ENCODE assay signal across 21 mouse cellular contexts in the genomic region with DNA sequence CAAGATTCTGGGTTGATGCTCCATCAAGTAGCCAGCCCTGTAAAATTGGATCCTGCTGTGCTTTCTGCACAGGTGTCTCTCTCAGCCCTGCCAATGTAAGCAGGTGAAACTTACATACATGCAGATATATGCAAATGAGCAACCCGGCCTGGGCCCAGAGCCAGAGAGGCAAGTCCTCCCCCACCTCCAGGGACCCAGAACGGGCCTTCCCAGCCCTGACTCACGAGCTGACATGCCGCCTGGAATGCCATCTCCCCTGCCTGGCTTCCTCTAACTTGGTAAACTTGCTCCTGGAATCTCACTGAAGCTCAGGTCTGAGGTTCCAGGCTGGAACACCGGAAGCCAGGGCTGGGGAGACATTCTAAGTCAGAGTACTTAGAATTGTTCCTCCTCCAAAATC. TPM values are rescaled to one million over a fixed set of nuclear protein-coding genes. Genes with fewer than 3 reads are reported as not detected.
DNase-seq lines count a peak whose midpoint lies in the region; ATAC-seq and TF ChIP-seq lines count a peak whose summit lies in the region.
"Had no signal": no experiment of that assay in that cellular context is flagged by ENCODE, and none has a peak within 500 bp of the region (broad histone marks: within the 10 kb centered on the region; RNA-seq: fewer than 3 reads in every experiment).

No protein-coding gene starts in this region.

- DNase-seq in kidney, postnatal 10 days, result peak; percentile 30
- no peak for DNase-seq in kidney, adult 18-20 months
- DNase-seq in 3T3-L1 (ENCODE audit: low read depth, low spot score) (peak; percentile 59), NIH3T3 (ENCODE audit: low read depth) (peak; percentile 58)
- no peak for DNase-seq in cerebellum, adult 11-12 months
- DNase-seq: adrenal gland, postnatal 14 days; cerebellum, adult 2 months; forebrain, postnatal 0 days; gastrocnemius, postnatal 14 days; heart, adult 2 months; heart, postnatal 14 days had no signal

- H3K79me2 ChIP-seq in myocyte (ENCODE audit: control insufficient read depth, insufficient read depth), result no peaks in the 10 kb centered on the region

- no peaks in the 10 kb centered on the region for H3K9me3 ChIP-seq in liver, embryonic 12.5 days (replicated peaks)
- H3K9me3 ChIP-seq: embryonic facial prominence, embryonic 15.5 days; forebrain, embryonic 12.5 days; heart, embryonic 15.5 days; hindbrain, embryonic 10.5 days; intestine, embryonic 15.5 days had no signal

- H3K4me2 ChIP-seq in myocyte (ENCODE audit: low read depth), result peak overlapping the region; percentile 38
- H3K4me2 ChIP-seq in liver, embryonic 12.5 days, result no peak overlapping the region
- H3K4me2 ChIP-seq: embryonic facial prominence, embryonic 15.5 days; forebrain, embryonic 12.5 days; heart, embryonic 11.5 days; heart, embryonic 15.5 days; hindbrain, embryonic 14.5 days; intestine, embryonic 15.5 days had no signal

- no peak overlapping the region for H3K27ac ChIP-seq in liver, embryonic 12.5 days
- H3K27ac ChIP-seq: embryonic facial prominence, embryonic 15.5 days; forebrain, embryonic 12.5 days; heart, adult 2 months; heart, embryonic 15.5 days; hindbrain, embryonic 10.5 days; hindbrain, embryonic 14.5 days; intestine, embryonic 15.5 days had no signal

- H3K27me3 ChIP-seq in myocyte (ENCODE audit: control insufficient read depth, insufficient read depth, insufficient read length), result no peaks in the 10 kb centered on the region
- peaks cover 93% of the 10 kb centered on the region for H3K27me3 ChIP-seq in liver, embryonic 12.5 days (replicated peaks)

- no peak overlapping the region for H3K4me3 ChIP-seq in myocyte
- no peak overlapping the region for H3K4me3 ChIP-seq in liver, embryonic 12.5 days
- H3K4me3 ChIP-seq: embryonic facial prominence, embryonic 15.5 days; forebrain, embryonic 12.5 days; heart, adult 2 months; heart, embryonic 15.5 days; hindbrain, embryonic 10.5 days; intestine, embryonic 15.5 days had no signal

- no peak overlapping the region for H3K9ac ChIP-seq in liver, embryonic 12.5 days
- H3K9ac ChIP-seq: embryonic facial prominence, embryonic 15.5 days; forebrain, embryonic 12.5 days; forebrain, postnatal 0 days; heart, embryonic 15.5 days; hindbrain, embryonic 14.5 days; intestine, embryonic 15.5 days had no signal

- 42% methylated on average over 5 of the region's 5 CpGs for WGBS in liver, embryonic 12.5 days (ENCODE audit: insufficient replicate concordance)

- no peak overlapping the region for H3ac ChIP-seq in myocyte (ENCODE audit: control insufficient read depth, insufficient read length)

- H3K4me1 ChIP-seq in liver, embryonic 12.5 days, result no peaks in the 10 kb centered on the region
- H3K4me1 ChIP-seq: forebrain, embryonic 12.5 days had no signal

- ATAC-seq in liver, embryonic 12.5 days, result no peak
- ATAC-seq: CD4-positive, CD25-positive, alpha-beta regulatory T cell, adult 4 months; forebrain, postnatal 0 days; intestine, embryonic 15.5 days had no signal

- TF ChIP-seq POLR2A in myocyte (IDR thresholded peaks at IDR 0.05; ENCODE audit: insufficient read length, low read depth), result no peak

- no peaks in the 10 kb centered on the region for H3K36me3 ChIP-seq in myocyte (ENCODE audit: control insufficient read depth, insufficient read depth)
- H3K36me3 ChIP-seq in liver, embryonic 12.5 days, result no peaks in the 10 kb centered on the region
- H3K36me3 ChIP-seq: embryonic facial prominence, embryonic 15.5 days; forebrain, embryonic 12.5 days; heart, embryonic 15.5 days; hindbrain, embryonic 10.5 days; intestine, embryonic 15.5 days had no signal

TF ChIP-seq in myocyte, 11 proteins besides CTCF, POLR2A, EP300 and RAD21:
- TF ChIP-seq MYOD1 (IDR thresholded peaks at IDR 0.05; ENCODE audit: control insufficient read depth in 1 of 3, insufficient read length in 2 of 3, low read depth in 2 of 3) (no peak), USF1 (IDR thresholded peaks at IDR 0.05; ENCODE audit: low read depth) (no peak), E2F4 (IDR thresholded peaks at IDR 0.05; ENCODE audit: insufficient read depth) (no peak), MYOG (IDR thresholded peaks at IDR 0.05; ENCODE audit: control insufficient read depth in 1 of 3, insufficient read depth in 1 of 3, insufficient read length in 2 of 3, low read depth in 2 of 3) (no peak), SRF (IDR thresholded peaks at IDR 0.05; ENCODE audit: control insufficient read depth, insufficient read length, low read depth) (no peak), POLR2AphosphoS2 (IDR thresholded peaks at IDR 0.05; ENCODE audit: insufficient read length, low read depth) (no peak), TCF12 (IDR thresholded peaks at IDR 0.05; ENCODE audit: insufficient read depth, poor library complexity, severe bottlenecking) (no peak), MAX (IDR thresholded peaks at IDR 0.05; ENCODE audit: low read depth) (no peak), REST (IDR thresholded peaks at IDR 0.05; ENCODE audit: insufficient read depth, insufficient read length) (no peak), CEBPB (IDR thresholded peaks at IDR 0.05; ENCODE audit: insufficient read depth, poor library complexity, severe bottlenecking) (no peak), TCF3 (IDR thresholded peaks at IDR 0.05; ENCODE audit: insufficient read length, low read depth) (no peak)
TF ChIP-seq in myocyte: peak in this region for 0.

RNA-seq across cellular contexts. Expression of a gene that starts 7.1 kb away (rescaled TPM):
- polyA plus RNA-seq in myocyte (2012; fragmentation: generic; extraction: Trizol), result 0.49 TPM
- 0.06 TPM in 1 of 2 replicates, not detected in the other for polyA plus RNA-seq in liver, embryonic 12.5 days (2016; fragmentation: Nextera tagmentation; extraction: Ambion mirVana)
- polyA plus RNA-seq: CD4-positive, CD25-positive, alpha-beta regulatory T cell, adult 4 months; heart, embryonic 11.5 days; hindbrain, embryonic 14.5 days had no signal

RNA-seq across cellular contexts. Expression of a gene that starts 33.2 kb away (rescaled TPM):
- polyA plus RNA-seq in myocyte (2012; fragmentation: generic; extraction: Trizol), result 6.3 TPM
- 0.05 and 0.08 TPM in 2 replicates for polyA plus RNA-seq in liver, embryonic 12.5 days (2016; fragmentation: Nextera tagmentation; extraction: Ambion mirVana)
- polyA plus RNA-seq: forebrain, postnatal 0 days; heart, adult 2 months had no signal

Comparison
In these comparisons a context has a peak if more than half of its experiments do, and no peak if none do; other contexts are left out.
1. DNase-seq: peak in kidney, postnatal 10 days (single experiment), 3T3-L1 (single experiment) and NIH3T3 (single experiment); none in kidney, adult 18-20 months (single experiment) and cerebellum, adult 11-12 months (single experiment).